Mouse (Mus musculus) bone marrow macrophage, adult 2 months (primary cell): ENCODE results near the gene Sec22b.

ENCODE experiments used
- CTCF ChIP-seq: IDR thresholded peaks from 2 replicates; pipeline ENCODE4 v1.5.1; 2012; ENCODE audit warnings: low read depth, mild to moderate bottlenecking, low read length, moderate library complexity
- POLR2A ChIP-seq: IDR thresholded peaks from 2 replicates; pipeline ENCODE4 v1.6.1; 2012; ENCODE audit warnings: mild to moderate bottlenecking, low read depth, low read length, borderline replicate concordance

- TF ChIP-seq POLR2A (no peak), CTCF (no peak)
Measured at GRCm38 (mm10) chr3:97898381-97898780, 2.6 kb upstream of the Sec22b start.
